Mouse (Mus musculus) embryonic facial prominence, embryonic 14.5 days (tissue): ENCODE results near the gene Hnrnpk. TPM values are rescaled to one million over a fixed set of nuclear protein-coding genes. Genes with fewer than 3 reads are reported as not detected.
A peak's percentile ranks its signal among the peaks of the same experiment; 100 is the strongest.

Source experiments
- ATAC-seq: fragments of 200-750 bp; cut with Nextera tagmentation; 2 replicates; pipeline ENCODE4 v1.8.0; 2017; ENCODE audit warnings: low read depth, moderate number of reproducible peaks, moderate TSS enrichment
- DNase-seq: peaks from one replicate; pipeline ENCODE4 v3.0.0-alpha.2; 2015; ENCODE audit warnings: low spot score
- H3K27ac ChIP-seq: fragments of 300-500 bp; sonication (generic); replicated peaks from 2 replicates; pipeline ENCODE4 v1.5.1; 2014; ENCODE audit warnings: low read depth, mild to moderate bottlenecking, low read length, moderate library complexity
- H3K27me3 ChIP-seq: fragments of 300-500 bp; sonication (generic); replicated peaks from 2 replicates; pipeline ENCODE4 v1.6.1; 2014; ENCODE audit warnings: low read length; ENCODE audit not compliant: control insufficient read depth, insufficient read depth
- H3K36me3 ChIP-seq: fragments of 300-500 bp; sonication (generic); 2 replicates; pipeline ENCODE4 v1.6.1; 2014; ENCODE audit warnings: low read length, mixed read lengths; ENCODE audit not compliant: control insufficient read depth, insufficient read depth
- H3K4me1 ChIP-seq: fragments of 300-500 bp; sonication (generic); 2 replicates; pipeline ENCODE4 v1.6.1; 2014; ENCODE audit warnings: antibody characterized with exemption, low read length; ENCODE audit not compliant: control insufficient read depth, insufficient read depth
- H3K4me2 ChIP-seq: fragments of 300-500 bp; sonication (generic); 2 replicates; pipeline ENCODE4 v1.6.1; 2014; ENCODE audit warnings: low read depth, mild to moderate bottlenecking, low read length, moderate library complexity, mixed read lengths
- H3K4me3 ChIP-seq: fragments of 300-500 bp; sonication (generic); 2 replicates; pipeline ENCODE4 v1.5.1; 2014; ENCODE audit warnings: low read depth, mild to moderate bottlenecking, low read length
- H3K9ac ChIP-seq: fragments of 300-500 bp; sonication (generic); 2 replicates; pipeline ENCODE4 v1.6.1; 2014; ENCODE audit warnings: low read depth, mild to moderate bottlenecking, low read length, moderate library complexity, mixed read lengths
- H3K9me3 ChIP-seq: fragments of 300-500 bp; sonication (generic); 2 replicates; pipeline ENCODE4 v1.6.1; 2016; ENCODE audit warnings: low read length; ENCODE audit not compliant: control insufficient read depth
- WGBS: fragments of 180-500 bp; shearing (Covaris S2); extraction: QIAGEN DNeasy Blood & Tissue Kit; methylation state at CpG from one replicate; pipeline ENCODE4 v1.1.7; 2014; 5-methylcytosine and 5-hydroxymethylcytosine counted together
- microRNA counts: library from miRNA; unstranded; fragments of <30 nt; microRNA quantifications from one replicate; lab custom pipeline; 2017
- microRNA-seq: library from miRNA; unstranded; fragments of <30 nt; microRNA quantifications from one replicate; pipeline ENCODE4, GENCODE M21; 2016; ENCODE audit warnings: borderline number of aligned reads
- polyA plus RNA-seq: library from polyadenylated mRNA; unstranded; fragments of >200 nt; fragmentation: Nextera tagmentation; extraction: Ambion mirVana; gene quantifications from 2 replicates; pipeline ENCODE4 v1.2.1, GENCODE M21; 2014

Gene Hnrnpk
- polyA plus RNA-seq, 1 experiment from 2014 or later = 1,259 TPM

DNA sequence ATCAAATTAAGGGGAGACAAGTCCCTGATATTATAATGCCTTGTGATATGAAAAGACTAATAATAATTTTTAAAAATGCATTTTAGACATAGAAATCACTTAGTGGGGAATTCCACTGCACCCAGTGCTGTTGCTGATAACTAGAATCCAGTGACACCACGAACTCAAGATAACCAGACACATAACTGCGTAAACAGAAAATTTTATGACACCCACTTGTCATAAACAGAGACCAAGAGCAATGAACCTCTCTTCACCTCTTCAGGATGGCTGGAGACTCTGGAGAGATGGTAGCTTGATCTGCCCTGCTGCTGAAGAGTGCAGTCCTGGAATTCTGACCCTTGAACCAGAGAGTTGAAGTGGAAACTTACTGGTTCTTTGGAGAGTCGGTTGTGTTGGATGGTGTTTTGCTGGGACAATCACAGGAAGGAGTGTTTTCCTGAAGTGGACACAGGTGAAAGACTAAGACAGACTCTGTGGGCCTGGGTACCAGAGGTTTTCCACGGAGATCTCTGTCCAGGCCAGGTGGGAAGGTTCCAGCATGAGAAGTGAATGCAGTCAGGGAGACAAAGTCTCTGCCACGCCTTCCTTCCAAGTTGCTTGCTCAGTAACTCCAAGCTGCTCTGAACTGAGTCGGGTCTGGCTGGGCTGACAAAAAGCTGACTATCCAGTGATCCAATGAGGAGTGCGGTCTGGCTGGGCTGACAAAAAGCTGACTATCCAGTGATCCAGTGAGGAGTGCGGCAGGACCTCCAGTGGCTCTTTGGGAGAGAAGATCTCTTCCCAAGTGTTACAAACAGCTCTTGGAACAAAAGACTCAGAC, 38.6 kb downstream of the Hnrnpk start:
- no peak for DNase-seq
- Histone ChIP-seq H3K27me3 (no peaks in the 10 kb centered on the region), H3K4me3 (no peak overlapping the region), H3K9ac (no peak overlapping the region), H3K27ac (no peak overlapping the region), H3K4me2 (no peak overlapping the region), H3K4me1 (no peaks in the 10 kb centered on the region), H3K9me3 (no peaks in the 10 kb centered on the region), H3K36me3 (no peaks in the 10 kb centered on the region)
- ATAC-seq = no peak
- WGBS = 84% methylated on average over 8 of the region's 8 CpGs

DNA sequence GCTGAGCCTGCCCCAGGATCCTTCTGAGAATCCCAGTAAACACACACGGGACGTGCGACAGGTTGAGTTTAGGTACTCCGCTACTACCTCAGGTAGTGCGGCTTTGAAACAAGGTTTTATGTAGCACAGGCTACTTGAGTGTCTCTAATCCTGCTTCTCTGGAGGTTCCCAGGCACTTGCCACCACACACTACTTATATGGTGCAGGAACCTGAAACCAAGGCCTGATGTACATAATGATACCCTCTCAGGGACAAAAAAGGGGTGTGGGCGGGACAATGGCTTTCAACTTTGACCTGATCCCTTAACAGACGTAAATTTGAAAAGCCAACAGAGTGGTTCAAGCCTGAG, 43.9 kb downstream of the Hnrnpk start:
- peak overlapping the region; percentile 67; the same call in 1 of the 2 replicates for H3K9ac ChIP-seq
- ATAC-seq = peak; percentile 76

DNA sequence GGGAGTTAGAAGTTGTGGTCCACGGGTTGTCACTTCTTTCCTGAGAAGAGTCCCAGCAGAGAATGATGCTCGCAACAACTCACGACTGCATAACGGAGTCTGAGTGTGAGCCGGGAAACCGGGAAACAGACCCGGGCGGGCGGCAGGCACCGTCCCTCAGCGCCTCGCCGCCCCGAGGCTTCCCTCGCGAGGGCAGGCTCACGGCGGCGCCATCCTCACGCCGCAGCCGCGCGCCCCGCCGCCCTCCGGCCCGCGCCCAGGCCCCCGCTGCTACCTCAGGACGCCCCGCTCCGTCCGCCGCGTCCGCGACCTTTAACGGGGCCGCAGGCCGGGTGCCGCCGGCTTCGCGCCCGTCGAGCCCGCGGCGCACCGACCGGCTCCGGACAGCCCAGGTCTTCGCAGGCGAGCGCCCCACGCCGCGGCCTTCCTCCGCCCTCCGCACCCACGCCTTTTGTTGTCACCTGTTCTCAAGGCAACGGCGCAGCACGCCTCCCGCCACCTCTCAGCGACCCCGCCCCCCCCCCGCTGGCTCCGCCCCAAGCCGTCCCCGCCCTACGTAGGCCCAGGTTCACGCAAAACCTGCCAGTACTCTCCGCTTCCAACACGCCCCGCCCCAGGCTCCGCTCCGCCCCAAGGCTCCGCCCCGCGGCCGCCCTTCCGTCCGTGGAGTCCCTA, 44.4 kb downstream of the Hnrnpk start, which contains the start of gene Kif27:
Kif27 (minus strand) TSS at position 494 of the 675 bp plus-strand sequence.
- no peaks in the 10 kb centered on the region for H3K27me3 ChIP-seq
- ATAC-seq (peak; percentile 99), DNase-seq (peak; percentile 93)
- H3K4me2 ChIP-seq = peak within 1 kb of the TSS; percentile 86
- no peaks in the 10 kb centered on the region for H3K36me3 ChIP-seq
- 0 out of 2 replicates have a peak within 1 kb of the TSS, but pooled peaks have one; percentile 40 for H3K27ac ChIP-seq
- H3K9ac ChIP-seq = peak within 1 kb of the TSS; percentile 67
- H3K4me1 ChIP-seq = no peaks in the 10 kb centered on the region
- H3K9me3 ChIP-seq = no peaks in the 10 kb centered on the region
- WGBS = 1% methylated on average over 32 of the region's 85 CpGs
- peak within 1 kb of the TSS; percentile 69 for H3K4me3 ChIP-seq

More for the DNA sequence above, 43.9 kb downstream of the Hnrnpk start:
- H3K4me3 ChIP-seq = peak overlapping the region; percentile 69
- 4% methylated on average over 7 of the region's 7 CpGs for WGBS
- DNase-seq = no peak
- peak overlapping the region; percentile 86 for H3K4me2 ChIP-seq
- no peaks in the 10 kb centered on the region for H3K9me3 ChIP-seq
- no peak overlapping the region for H3K27ac ChIP-seq
- H3K27me3 ChIP-seq = no peaks in the 10 kb centered on the region
- H3K36me3 ChIP-seq = no peaks in the 10 kb centered on the region
- H3K4me1 ChIP-seq = no peaks in the 10 kb centered on the region

DNA sequence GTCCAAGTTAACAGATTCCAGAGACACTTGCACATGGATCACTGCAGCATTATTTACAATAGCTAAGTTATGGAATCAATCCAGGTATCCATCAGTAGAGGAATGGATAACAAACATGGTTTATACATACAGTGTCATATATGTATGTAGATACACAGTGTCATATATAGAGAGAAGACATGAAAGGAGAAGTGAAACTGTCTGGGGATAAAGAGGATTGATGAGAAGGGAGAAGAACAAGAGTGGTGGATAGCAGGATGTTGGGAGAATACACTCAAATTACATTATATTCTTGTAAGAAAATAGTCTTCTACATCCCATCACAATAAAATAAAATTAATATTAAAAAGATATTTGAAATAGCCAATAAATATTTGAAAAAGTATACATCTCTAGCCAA, 50.1 kb downstream of the Hnrnpk start:
- Histone ChIP-seq H3K4me2 (no peak overlapping the region), H3K9me3 (no peaks in the 10 kb centered on the region), H3K36me3 (no peaks in the 10 kb centered on the region), H3K4me1 (no peaks in the 10 kb centered on the region), H3K27me3 (no peaks in the 10 kb centered on the region), H3K27ac (no peak overlapping the region), H3K4me3 (no peak overlapping the region), H3K9ac (no peak overlapping the region)
- DNase-seq (no peak), ATAC-seq (no peak)

DNA sequence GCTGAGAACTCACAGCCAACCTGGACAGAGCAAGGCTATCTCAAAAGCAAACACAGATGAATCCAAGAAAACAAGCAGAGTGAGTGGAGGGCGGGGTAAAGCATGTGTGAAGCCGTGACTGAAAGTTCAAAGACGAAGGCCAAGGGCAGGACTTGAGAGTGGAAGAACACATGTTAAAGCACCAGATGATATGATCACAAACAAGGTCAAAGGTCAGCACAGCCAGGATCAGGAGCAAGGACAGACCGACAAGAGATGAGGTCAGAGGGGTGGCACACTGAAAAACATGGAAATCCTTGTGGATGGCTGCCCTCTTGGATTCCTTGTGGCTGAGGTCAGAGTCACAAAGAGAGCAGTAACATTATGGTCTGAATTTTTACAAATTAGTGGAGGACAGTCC, 52.5 kb downstream of the Hnrnpk start:
- Histone ChIP-seq H3K27ac (no peak overlapping the region), H3K9ac (no peak overlapping the region), H3K27me3 (no peaks in the 10 kb centered on the region), H3K4me2 (no peak overlapping the region), H3K9me3 (no peaks in the 10 kb centered on the region), H3K36me3 (no peaks in the 10 kb centered on the region), H3K4me1 (no peaks in the 10 kb centered on the region), H3K4me3 (no peak overlapping the region)
- 42% methylated on average over 4 of the region's 4 CpGs for WGBS
- DNase-seq = no peak
- ATAC-seq = no peak

DNA sequence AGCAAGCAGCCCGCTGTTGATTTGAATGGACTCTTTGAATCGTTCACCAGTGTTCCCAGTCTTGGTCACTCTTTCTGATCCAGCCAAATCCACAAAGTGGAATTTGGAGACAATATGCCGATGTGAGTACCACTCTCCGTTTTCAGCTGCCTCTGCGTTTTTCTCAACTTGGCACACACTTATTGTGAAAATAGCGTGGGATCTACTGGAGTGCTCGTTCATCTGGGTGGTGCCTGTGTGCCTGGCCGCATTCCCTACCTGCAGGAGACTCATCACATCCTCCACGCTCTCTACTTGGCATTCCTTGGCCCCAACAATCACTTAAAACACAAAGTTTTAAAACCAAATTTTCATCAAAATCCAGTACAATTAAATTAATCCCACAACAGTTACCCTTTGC, 58.6 kb downstream of the Hnrnpk start:
- no peaks in the 10 kb centered on the region for H3K9me3 ChIP-seq
- H3K27me3 ChIP-seq = no peaks in the 10 kb centered on the region
- no peak for ATAC-seq
- 79% methylated on average over 9 of the region's 9 CpGs for WGBS
- no peak overlapping the region for H3K9ac ChIP-seq
- no peaks in the 10 kb centered on the region for H3K36me3 ChIP-seq
- no peak overlapping the region for H3K4me3 ChIP-seq
- no peaks in the 10 kb centered on the region for H3K4me1 ChIP-seq
- no peak for DNase-seq
- no peak overlapping the region for H3K4me2 ChIP-seq
- H3K27ac ChIP-seq = no peak overlapping the region

MicroRNAs within 50 kb of the gene (microRNA counts, 519-probe panel; counts per million panel counts)
- microRNA mmu-miR-7a (lab: Ali Mortazavi, UCI) = 2,434 counts per million, percentile 46 among the panel's probes with 10 or more counts

Small RNAs within 50 kb of the gene (microRNA-seq; reads per million reads assigned to microRNA genes)
- 71.3 reads per million, percentile 49 among the genes with 10 or more reads in this experiment for gene Mir7-1

Other genes with a start within 250 kb of the Hnrnpk start
- 29.8 and 31.3 TPM in 2 replicates for gene Idnk, start 245.7 kb downstream of the Hnrnpk start, polyA plus RNA-seq
- gene Ubqln1, start 187.7 kb downstream of the Hnrnpk start, polyA plus RNA-seq = 89.4 and 91.9 TPM in 2 replicates
- 26.3 and 28.6 TPM in 2 replicates for gene Gkap1, start 127.6 kb downstream of the Hnrnpk start, polyA plus RNA-seq
- 0.98 and 1.7 TPM in 2 replicates for gene Kif27, start 44.2 kb downstream of the Hnrnpk start, polyA plus RNA-seq
- 29.1 and 30.3 TPM in 2 replicates for gene 2210016F16Rik, start 18.1 kb downstream of the Hnrnpk start, polyA plus RNA-seq
- 22.6 and 23.5 TPM in 2 replicates for gene Rmi1, start 1.1 kb downstream of the Hnrnpk start, polyA plus RNA-seq
- gene Slc28a3, start 207.5 kb upstream of the Hnrnpk start, polyA plus RNA-seq = 0.04 and 0.14 TPM in 2 replicates